Comparison of ENCODE assay signal across 20 mouse cellular contexts in genomic region chr15:11859829-11860228, GRCm38 (mm10). TPM values are rescaled to one million over a fixed set of nuclear protein-coding genes. Genes with fewer than 3 reads are reported as not detected.
DNase-seq lines count a peak whose midpoint lies in the region; TF ChIP-seq lines count a peak whose summit lies in the region.
"Had no signal": no experiment of that assay in that cellular context is flagged by ENCODE, and none has a peak within 500 bp of the region (broad histone marks: within the 10 kb centered on the region; RNA-seq: fewer than 3 reads in every experiment).

No protein-coding gene starts in this region.

- no peak overlapping the region for H3K4me2 ChIP-seq in myocyte (ENCODE audit: low read depth)

- no peak overlapping the region for H3ac ChIP-seq in myocyte (ENCODE audit: control insufficient read depth, insufficient read length)

- H3K27me3 ChIP-seq in myocyte (ENCODE audit: control insufficient read depth, insufficient read depth, insufficient read length) = no peaks in the 10 kb centered on the region
- H3K27me3 ChIP-seq: CH12.LX, Patski had no signal

- H3K36me3 ChIP-seq in myocyte (ENCODE audit: control insufficient read depth, insufficient read depth) = no peaks in the 10 kb centered on the region
- H3K36me3 ChIP-seq: G1E had no signal

- peak; percentile 51 for DNase-seq in heart, adult 11 months
- DNase-seq in heart, adult 8-10 months (ENCODE audit: low spot score) = no peak
- DNase-seq in right cerebral cortex, postnatal 36 days (ENCODE audit: low spot score in 2 of 2) = no peak
- DNase-seq: adrenal gland, adult 2 months; adrenal gland, adult 8-10 months; adrenal gland, postnatal 10 days; adrenal gland, postnatal 14 days; adrenal gland, postnatal 25 days; adrenal gland, postnatal 36 days; B cell, adult 2 months; cerebellum, adult 11 months; cerebellum, adult 11-12 months; cerebellum, adult 18-20 months had no signal

- no peak for TF ChIP-seq POLR2A in myocyte (IDR thresholded peaks at IDR 0.05; ENCODE audit: insufficient read length, low read depth)

- no peaks in the 10 kb centered on the region for H3K79me2 ChIP-seq in myocyte (ENCODE audit: control insufficient read depth, insufficient read depth)

- H3K4me3 ChIP-seq in myocyte = no peak overlapping the region

TF ChIP-seq in myocyte, 11 proteins besides CTCF, POLR2A, EP300 and RAD21:
- TF ChIP-seq MYOD1 (IDR thresholded peaks at IDR 0.05; ENCODE audit: control insufficient read depth in 1 of 3, insufficient read length in 2 of 3, low read depth in 2 of 3) = peak in 2 of 3 experiments; percentile 57 to 81
- no peak for TF ChIP-seq TCF12 (IDR thresholded peaks at IDR 0.05; ENCODE audit: insufficient read depth, poor library complexity, severe bottlenecking)
- TF ChIP-seq CEBPB (IDR thresholded peaks at IDR 0.05; ENCODE audit: insufficient read depth, poor library complexity, severe bottlenecking) = no peak
- TF ChIP-seq E2F4 (IDR thresholded peaks at IDR 0.05; ENCODE audit: insufficient read depth) = no peak
- no peak for TF ChIP-seq TCF3 (IDR thresholded peaks at IDR 0.05; ENCODE audit: insufficient read length, low read depth)
- peak in 1 of 3 experiments; percentile 49 for TF ChIP-seq MYOG (IDR thresholded peaks at IDR 0.05; ENCODE audit: control insufficient read depth in 1 of 3, insufficient read depth in 1 of 3, insufficient read length in 2 of 3, low read depth in 2 of 3)

RNA-seq across cellular contexts. Expression of gene Npr3, which starts 47.3 kb away (rescaled TPM):
- total RNA-seq in heart, adult 8-10 months (2022) = 10 to 100 TPM; 26.1 to 39.5 (median 29.2) TPM
- polyA plus RNA-seq in myocyte (2012; fragmentation: generic; extraction: Trizol) = 1.2 TPM
- total RNA-seq: CH12.LX, MEL had no signal
- polyA plus RNA-seq: activated CD4-positive, CD25-positive, alpha-beta regulatory T cell, adult 4 months; CD4-positive, CD25-positive, alpha-beta regulatory T cell, adult 4 months; G1E had no signal
